Mouse (Mus musculus): Measurements from ENCODE around the gene Hmgb1. TPM values are rescaled to one million over a fixed set of nuclear protein-coding genes. Genes with fewer than 3 reads are reported as not detected.

The Hmgb1 gene
- total RNA-seq, 2 experiments from 2014 or later: 157 to 159 TPM

- no peak for DNase-seq (ENCODE audit: low spot score in 2 of 2)
- intact Hi-C loops (cut with DNase I): no loop called here
These were observed 137.6 kb downstream of the Hmgb1 start for GRCm38 (mm10) chr5:149046650-149047049.

- intact Hi-C loops (cut with DNase I): no loop called here
- no peak for DNase-seq (ENCODE audit: low spot score in 2 of 2)
These were observed 138.7 kb downstream of the Hmgb1 start for GRCm38 (mm10) chr5:149045470-149046085.

- intact Hi-C loops (cut with DNase I): no loop called here
- no peak for DNase-seq (ENCODE audit: low spot score in 2 of 2)
These were observed 139.2 kb downstream of the Hmgb1 start for GRCm38 (mm10) chr5:149045054-149045453.

- intact Hi-C loops (cut with DNase I): no loop called here
These were observed 140.2 kb downstream of the Hmgb1 start for GRCm38 (mm10) chr5:149044067-149044466.

GRCm38 (mm10) chr5:149043240-149043639 lies 141.0 kb downstream of the Hmgb1 start:
- intact Hi-C loops (cut with DNase I): no loop called here
- no peak for DNase-seq (ENCODE audit: low spot score in 2 of 2)

More at GRCm38 (mm10) chr5:149044067-149044466, 140.2 kb downstream of the Hmgb1 start:
- DNase-seq (ENCODE audit: low spot score in 2 of 2): no peak

- intact Hi-C loops (cut with DNase I): no loop called here
- DNase-seq (ENCODE audit: low spot score in 2 of 2): peak; percentile 24 to 46
These were observed 144.5 kb downstream of the Hmgb1 start for GRCm38 (mm10) chr5:149039825-149040224.

GRCm38 (mm10) chr5:149037729-149038128 lies 146.6 kb downstream of the Hmgb1 start:
- DNase-seq (ENCODE audit: low spot score in 2 of 2): peak in 1 of 2 experiments; percentile 43
- intact Hi-C loops (cut with DNase I): no loop called here

GRCm38 (mm10) chr5:149036920-149037319 lies 147.4 kb downstream of the Hmgb1 start:
- DNase-seq (ENCODE audit: low spot score in 2 of 2): no peak
- intact Hi-C loops (cut with DNase I): no loop called here

GRCm38 (mm10) chr5:149032438-149032837 lies 151.9 kb downstream of the Hmgb1 start:
- DNase-seq (ENCODE audit: low spot score in 2 of 2): no peak
- intact Hi-C loops (cut with DNase I): no loop called here

GRCm38 (mm10) chr5:149031199-149031750 lies 153.0 kb downstream of the Hmgb1 start:
- intact Hi-C loops (cut with DNase I): no loop called here
- DNase-seq (ENCODE audit: low spot score in 2 of 2): peak in 1 of 2 experiments; percentile 54

GRCm38 (mm10) chr5:149030103-149030502 lies 154.2 kb downstream of the Hmgb1 start:
- no peak for DNase-seq (ENCODE audit: low spot score in 2 of 2)
- intact Hi-C loops (cut with DNase I): no loop called here

- intact Hi-C loops (cut with DNase I): no loop called here
- no peak for DNase-seq (ENCODE audit: low spot score in 2 of 2)
These were observed 155.9 kb downstream of the Hmgb1 start for GRCm38 (mm10) chr5:149028394-149028793.

- intact Hi-C loops (cut with DNase I): no loop called here
- no peak for DNase-seq (ENCODE audit: low spot score in 2 of 2)
These were observed 156.9 kb downstream of the Hmgb1 start for GRCm38 (mm10) chr5:149027389-149027788.

- no peak for DNase-seq (ENCODE audit: low spot score in 2 of 2)
- intact Hi-C loops (cut with DNase I): no loop called here
These were observed 163.2 kb downstream of the Hmgb1 start for GRCm38 (mm10) chr5:149021120-149021519.

GRCm38 (mm10) chr5:149020681-149021062 lies 163.6 kb downstream of the Hmgb1 start:
- DNase-seq (ENCODE audit: low spot score in 2 of 2): no peak
- intact Hi-C loops (cut with DNase I): no loop called here

GRCm38 (mm10) chr5:149020059-149020680 lies 164.1 kb downstream of the Hmgb1 start:
- intact Hi-C loops (cut with DNase I): no loop called here
- no peak for DNase-seq (ENCODE audit: low spot score in 2 of 2)

- intact Hi-C loops (cut with DNase I): no loop called here
- no peak for DNase-seq (ENCODE audit: low spot score in 2 of 2)
These were observed 166.4 kb downstream of the Hmgb1 start for GRCm38 (mm10) chr5:149017666-149018415.

- intact Hi-C loops (cut with DNase I): no loop called here
- DNase-seq (ENCODE audit: low spot score in 2 of 2): no peak
These were observed 167.1 kb downstream of the Hmgb1 start for GRCm38 (mm10) chr5:149017181-149017580.

- intact Hi-C loops (cut with DNase I): no loop called here
- DNase-seq (ENCODE audit: low spot score in 2 of 2): no peak
These were observed 168.0 kb downstream of the Hmgb1 start for GRCm38 (mm10) chr5:149016261-149016660.

Measured in left cerebral cortex, postnatal 14 days (tissue).